Mouse (Mus musculus) right cerebral cortex, adult 2 months (tissue): ENCODE measurements at regions not wholly inside any gene's neighbourhood (a gene's known extent, or its start where the extent isn't known, plus 50 kb on each side); places are given as distances from the start of the nearest gene placed in this dataset.

ENCODE experiments used
- DNase-seq, 2 experiments: peaks; one replicate each; pipeline ENCODE4 v3.0.0; 2021 to 2022; ENCODE audit warnings: low spot score in 2 of 2

GRCm38 (mm10) chr2:171675411-171675810 lies 367.9 kb downstream of the Cbln4 start:
- no peak for DNase-seq

GRCm38 (mm10) chr2:171670945-171671547 lies 372.2 kb downstream of the Cbln4 start:
- DNase-seq: no peak

- no peak for DNase-seq
Observed at GRCm38 (mm10) chr2:171668791-171669645, 374.2 kb downstream of the Cbln4 start.

- no peak for DNase-seq
Observed at GRCm38 (mm10) chr2:171662571-171662970, 380.7 kb downstream of the Cbln4 start.

- no peak for DNase-seq
Observed at GRCm38 (mm10) chr2:171661896-171662511, 381.3 kb downstream of the Cbln4 start.

- DNase-seq: no peak
Observed at GRCm38 (mm10) chr2:171657125-171657524, 386.1 kb downstream of the Cbln4 start.

- peak in 1 of 2 experiments; percentile 22 for DNase-seq
Observed at GRCm38 (mm10) chr2:171641730-171642129, 401.5 kb downstream of the Cbln4 start.

- DNase-seq: no peak
Observed at GRCm38 (mm10) chr2:171640478-171640877, 402.8 kb downstream of the Cbln4 start.

- no peak for DNase-seq
Observed at GRCm38 (mm10) chr2:171638931-171639330, 404.3 kb downstream of the Cbln4 start.

- DNase-seq: no peak
Observed at GRCm38 (mm10) chr2:171636837-171637236, 406.4 kb downstream of the Cbln4 start.

GRCm38 (mm10) chr2:171633355-171634097 lies 409.7 kb downstream of the Cbln4 start:
- DNase-seq: no peak

GRCm38 (mm10) chr2:171630101-171630715 lies 413.1 kb downstream of the Cbln4 start:
- DNase-seq: no peak

- no peak for DNase-seq
Observed at GRCm38 (mm10) chr2:171628182-171628850, 414.9 kb downstream of the Cbln4 start.

- DNase-seq: no peak
Observed at GRCm38 (mm10) chr2:171620668-171621067, 422.6 kb downstream of the Cbln4 start.

- no peak for DNase-seq
Observed at GRCm38 (mm10) chr2:171620253-171620652, 423.0 kb downstream of the Cbln4 start.

GRCm38 (mm10) chr2:171618771-171619170 lies 424.5 kb downstream of the Cbln4 start:
- no peak for DNase-seq

- no peak for DNase-seq
Observed at GRCm38 (mm10) chr2:171618333-171618732, 424.9 kb downstream of the Cbln4 start.

GRCm38 (mm10) chr2:171615462-171615861 lies 427.8 kb downstream of the Cbln4 start:
- no peak for DNase-seq

GRCm38 (mm10) chr2:171605064-171605463 lies 438.2 kb downstream of the Cbln4 start:
- no peak for DNase-seq

GRCm38 (mm10) chr2:171595240-171595639 lies 448.0 kb downstream of the Cbln4 start:
- no peak for DNase-seq

- DNase-seq: no peak
Observed at GRCm38 (mm10) chr2:171593884-171594283, 449.4 kb downstream of the Cbln4 start.
